Mouse (Mus musculus) liver, embryonic 16.5 days (tissue): ENCODE data around the gene Whrn. TPM values are rescaled to one million over a fixed set of nuclear protein-coding genes. Genes with fewer than 3 reads are reported as not detected.
A peak's percentile ranks its signal among the peaks of the same experiment; 100 is the strongest.

ENCODE experiments used
- ATAC-seq: fragments of 200-750 bp; cut with Nextera tagmentation; 2 replicates; pipeline ENCODE4 v1.8.0; 2017; ENCODE audit warnings: low read depth, mild to moderate bottlenecking, moderate number of reproducible peaks, moderate library complexity
- H3K27ac ChIP-seq: fragments of 300-500 bp; sonication (generic); 2 replicates; pipeline ENCODE4 v1.5.1; 2014; ENCODE audit warnings: mild to moderate bottlenecking, low read length
- H3K27me3 ChIP-seq: fragments of 300-500 bp; sonication (generic); 2 replicates; pipeline ENCODE4 v1.6.1; 2014; ENCODE audit warnings: low read depth, low read length, mixed read lengths; ENCODE audit not compliant: control insufficient read depth, insufficient read depth
- H3K36me3 ChIP-seq: fragments of 300-500 bp; sonication (generic); 2 replicates; pipeline ENCODE4 v1.6.1; 2014; ENCODE audit warnings: mild to moderate bottlenecking; ENCODE audit not compliant: control insufficient read depth, insufficient read depth
- H3K4me1 ChIP-seq: fragments of 300-500 bp; sonication (generic); 2 replicates; pipeline ENCODE4 v1.6.1; 2014; ENCODE audit warnings: low read depth, low read length, mixed read lengths; ENCODE audit not compliant: control insufficient read depth
- H3K4me2 ChIP-seq: fragments of 300-500 bp; sonication (generic); 2 replicates; pipeline ENCODE4 v1.6.1; 2014; ENCODE audit warnings: low read depth, low read length, mixed read lengths
- H3K4me3 ChIP-seq: fragments of 300-500 bp; sonication (generic); 2 replicates; pipeline ENCODE4 v1.5.1; 2014; ENCODE audit warnings: low read depth, mild to moderate bottlenecking, low read length
- H3K9ac ChIP-seq: fragments of 300-500 bp; sonication (generic); 2 replicates; pipeline ENCODE4 v1.6.1; 2014; ENCODE audit warnings: low read depth, low read length
- H3K9me3 ChIP-seq: fragments of 300-500 bp; sonication (generic); replicated peaks from 2 replicates; pipeline ENCODE4 v1.6.1; 2016; ENCODE audit warnings: low read length; ENCODE audit not compliant: control insufficient read depth
- WGBS: fragments of 180-500 bp; shearing (Covaris S2); extraction: QIAGEN DNeasy Blood & Tissue Kit; methylation state at CpG from one replicate; pipeline ENCODE4 v1.1.7; 2014; ENCODE audit not compliant: insufficient replicate concordance; 5-methylcytosine and 5-hydroxymethylcytosine counted together
- polyA plus RNA-seq: library from polyadenylated mRNA; unstranded; fragments of >200 nt; fragmentation: Nextera tagmentation; extraction: Ambion mirVana; gene quantifications from 2 replicates; pipeline ENCODE4 v1.2.1, GENCODE M21; 2015

The Whrn gene
- polyA plus RNA-seq, 1 experiment from 2014 or later = 0.19 TPM

- no peak overlapping the region for H3K9ac ChIP-seq
- H3K4me3 ChIP-seq = no peak overlapping the region
- ATAC-seq = no peak
- H3K27ac ChIP-seq = no peak overlapping the region
- H3K27me3 ChIP-seq = no peaks in the 10 kb centered on the region
- H3K4me1 ChIP-seq = peaks cover 44% of the 10 kb centered on the region
- H3K36me3 ChIP-seq = peaks cover 13% of the 10 kb centered on the region; the same call in 1 of the 2 replicates
- 63% methylated on average over 7 of the region's 7 CpGs for WGBS
- no peaks in the 10 kb centered on the region for H3K9me3 ChIP-seq
- H3K4me2 ChIP-seq = no peak overlapping the region
Measured at GRCm38 (mm10) chr4:63377483-63377882, 118.3 kb downstream of the Whrn start.

GRCm38 (mm10) chr4:63375367-63375766 lies 120.4 kb downstream of the Whrn start:
- Histone ChIP-seq H3K27ac (peak overlapping the region; percentile 97), H3K4me1 (peaks cover 43% of the 10 kb centered on the region), H3K36me3 (peaks cover 9% of the 10 kb centered on the region; the same call in 1 of the 2 replicates)

GRCm38 (mm10) chr4:63374331-63374730 lies 121.5 kb downstream of the Whrn start:
- WGBS = 22% methylated on average over 12 of the region's 12 CpGs
- peak; percentile 90 for ATAC-seq

More at GRCm38 (mm10) chr4:63375367-63375766, 120.4 kb downstream of the Whrn start:
- Histone ChIP-seq H3K4me3 (no peak overlapping the region), H3K27me3 (no peaks in the 10 kb centered on the region), H3K9ac (peak overlapping the region; percentile 58), H3K4me2 (no peak overlapping the region), H3K9me3 (no peaks in the 10 kb centered on the region)
- no peak for ATAC-seq
- 83% methylated on average over 1 of the region's 1 CpGs for WGBS

GRCm38 (mm10) chr4:63373404-63373803 lies 122.4 kb downstream of the Whrn start:
- H3K27me3 ChIP-seq = no peaks in the 10 kb centered on the region
- H3K27ac ChIP-seq = peak overlapping the region; percentile 97
- peaks cover 43% of the 10 kb centered on the region for H3K4me1 ChIP-seq
- peak overlapping the region; percentile 56 for H3K4me2 ChIP-seq
- H3K36me3 ChIP-seq = peaks cover 4% of the 10 kb centered on the region; the same call in 1 of the 2 replicates
- 44% methylated on average over 8 of the region's 8 CpGs for WGBS
- peak; percentile 70 for ATAC-seq
- peak overlapping the region; percentile 20; the same call in 1 of the 2 replicates for H3K9ac ChIP-seq
- no peaks in the 10 kb centered on the region for H3K9me3 ChIP-seq
- H3K4me3 ChIP-seq = no peak overlapping the region

More at GRCm38 (mm10) chr4:63374331-63374730, 121.5 kb downstream of the Whrn start:
- H3K9ac ChIP-seq = peak overlapping the region; percentile 58
- H3K36me3 ChIP-seq = peaks cover 9% of the 10 kb centered on the region; the same call in 1 of the 2 replicates
- H3K27ac ChIP-seq = peak overlapping the region; percentile 97
- H3K4me1 ChIP-seq = peaks cover 43% of the 10 kb centered on the region
- H3K27me3 ChIP-seq = no peaks in the 10 kb centered on the region
- peak overlapping the region; percentile 15 for H3K4me3 ChIP-seq
- H3K4me2 ChIP-seq = peak overlapping the region; percentile 56
- H3K9me3 ChIP-seq = no peaks in the 10 kb centered on the region

GRCm38 (mm10) chr4:63371890-63372289 lies 123.9 kb downstream of the Whrn start:
- no peak for ATAC-seq

GRCm38 (mm10) chr4:63370897-63371296 lies 124.9 kb downstream of the Whrn start:
- 65% methylated on average over 7 of the region's 7 CpGs for WGBS
- no peaks in the 10 kb centered on the region for H3K27me3 ChIP-seq
- no peaks in the 10 kb centered on the region for H3K9me3 ChIP-seq
- H3K4me3 ChIP-seq = no peak overlapping the region
- no peak overlapping the region for H3K9ac ChIP-seq
- ATAC-seq = no peak
- no peak overlapping the region; the same call in 1 of the 2 replicates for H3K27ac ChIP-seq
- H3K4me1 ChIP-seq = peaks cover 41% of the 10 kb centered on the region
- no peak overlapping the region for H3K4me2 ChIP-seq
- peaks cover 4% of the 10 kb centered on the region; the same call in 1 of the 2 replicates for H3K36me3 ChIP-seq

More at GRCm38 (mm10) chr4:63371890-63372289, 123.9 kb downstream of the Whrn start:
- H3K27me3 ChIP-seq = no peaks in the 10 kb centered on the region
- WGBS = 28% methylated on average over 3 of the region's 3 CpGs
- no peak overlapping the region; the same call in 1 of the 2 replicates for H3K27ac ChIP-seq
- H3K36me3 ChIP-seq = peaks cover 4% of the 10 kb centered on the region; the same call in 1 of the 2 replicates
- peaks cover 43% of the 10 kb centered on the region for H3K4me1 ChIP-seq
- no peak overlapping the region for H3K4me2 ChIP-seq
- H3K9ac ChIP-seq = no peak overlapping the region
- H3K9me3 ChIP-seq = no peaks in the 10 kb centered on the region
- no peak overlapping the region for H3K4me3 ChIP-seq

GRCm38 (mm10) chr4:63368577-63368976 lies 127.2 kb downstream of the Whrn start:
- Histone ChIP-seq H3K27me3 (no peaks in the 10 kb centered on the region), H3K27ac (no peak overlapping the region), H3K4me1 (peaks cover 18% of the 10 kb centered on the region), H3K4me2 (no peak overlapping the region), H3K36me3 (peaks cover 4% of the 10 kb centered on the region; the same call in 1 of the 2 replicates), H3K4me3 (no peak overlapping the region), H3K9ac (no peak overlapping the region), H3K9me3 (no peaks in the 10 kb centered on the region)
- 10% methylated on average over 4 of the region's 4 CpGs for WGBS
- ATAC-seq = 0 out of 2 replicates have a peak, but pooled peaks have one; percentile 17

Other genes with a start within 250 kb of the Whrn start
- gene Orm1, start 151.4 kb downstream of the Whrn start, polyA plus RNA-seq = 1.0 and 1.1 TPM in 2 replicates
- not detected in 2 replicates for gene Orm3, start 139.8 kb downstream of the Whrn start, polyA plus RNA-seq
- gene Orm2, start 133.5 kb downstream of the Whrn start, polyA plus RNA-seq = not detected in 2 replicates
- gene Akna, start 92.6 kb downstream of the Whrn start, polyA plus RNA-seq = 5.1 and 6.1 TPM in 2 replicates
- gene Atp6v1g1, start 48.8 kb upstream of the Whrn start, polyA plus RNA-seq = 123 and 130 TPM in 2 replicates
- gene Tmem268, start 62.8 kb upstream of the Whrn start, polyA plus RNA-seq = 10.2 and 11.3 TPM in 2 replicates
- gene Gm11213, start 109.3 kb upstream of the Whrn start, polyA plus RNA-seq = not detected in 2 replicates
- gene Tex48, start 126.4 kb upstream of the Whrn start, polyA plus RNA-seq = not detected in 2 replicates
- not detected in 2 replicates for gene Gm11214, start 167.4 kb upstream of the Whrn start, polyA plus RNA-seq
- 0.11 and 0.20 TPM in 2 replicates for gene Tnfsf15, start 249.1 kb upstream of the Whrn start, polyA plus RNA-seq